Mouse (Mus musculus) lung, postnatal 25 days (tissue): ENCODE measurements around the gene Cenpc1.

Experiments used
- DNase-seq: peaks from one replicate; pipeline ENCODE4 v3.0.0; 2022; ENCODE audit warnings: low spot score

The Cenpc1 gene

GRCm38 (mm10) chr5:85996545-85997510, 68.6 kb downstream of the Cenpc1 start:
- no peak for DNase-seq

GRCm38 (mm10) chr5:85994551-85994950, 70.8 kb downstream of the Cenpc1 start:
- no peak for DNase-seq

- DNase-seq: no peak
These were observed 72.3 kb downstream of the Cenpc1 start for GRCm38 (mm10) chr5:85992805-85993721.

- DNase-seq: no peak
These were observed 73.3 kb downstream of the Cenpc1 start for GRCm38 (mm10) chr5:85992055-85992454.

GRCm38 (mm10) chr5:85987516-85987863, 77.9 kb downstream of the Cenpc1 start:
- no peak for DNase-seq

- no peak for DNase-seq
These were observed 78.5 kb downstream of the Cenpc1 start for GRCm38 (mm10) chr5:85986734-85987515.

- no peak for DNase-seq
These were observed 87.5 kb downstream of the Cenpc1 start for GRCm38 (mm10) chr5:85977646-85978426.

GRCm38 (mm10) chr5:85962791-85963190, 102.6 kb downstream of the Cenpc1 start:
- DNase-seq: no peak
